Mouse (Mus musculus): ENCODE measurements around the gene Shc3. TPM values are rescaled to one million over a fixed set of nuclear protein-coding genes. Genes with fewer than 3 reads are reported as not detected.

Shc3 gene
- polyA plus RNA-seq, 1 experiment from 2014 or later = 4.4 TPM

GRCm38 (mm10) chr13:51603894-51604244 is 34.6 kb upstream of the Shc3 start:
- peak; percentile 76 for ATAC-seq
- Histone ChIP-seq H3K4me3 (ENCODE audit: low read length) (peak overlapping the region; percentile 33; the same call in 1 of the 2 replicates), H3K27me3 (replicated peaks; ENCODE audit: control insufficient read depth, insufficient read depth, low read length) (no peaks in the 10 kb centered on the region), H3K9me3 (ENCODE audit: control insufficient read depth, low read length) (no peaks in the 10 kb centered on the region), H3K36me3 (ENCODE audit: control insufficient read depth, insufficient read depth, low read length) (no peaks in the 10 kb centered on the region), H3K9ac (ENCODE audit: low read depth, low read length) (no peak overlapping the region; the same call in 1 of the 2 replicates), H3K27ac (ENCODE audit: low read depth, low read length) (peak overlapping the region; percentile 64), H3K4me2 (ENCODE audit: low read length) (peak overlapping the region; percentile 63), H3K4me1 (ENCODE audit: control insufficient read depth, insufficient read depth, low read depth, low read length) (peaks cover 11% of the 10 kb centered on the region)
- 32% methylated on average over 4 of the region's 4 CpGs for WGBS

GRCm38 (mm10) chr13:51603221-51603893 is 34.1 kb upstream of the Shc3 start:
- Histone ChIP-seq H3K36me3 (ENCODE audit: control insufficient read depth, insufficient read depth, low read length) (no peaks in the 10 kb centered on the region), H3K27me3 (replicated peaks; ENCODE audit: control insufficient read depth, insufficient read depth, low read length) (no peaks in the 10 kb centered on the region), H3K4me1 (ENCODE audit: control insufficient read depth, insufficient read depth, low read depth, low read length) (peaks cover 11% of the 10 kb centered on the region), H3K9me3 (ENCODE audit: control insufficient read depth, low read length) (no peaks in the 10 kb centered on the region), H3K9ac (ENCODE audit: low read depth, low read length) (peak overlapping the region; percentile 44), H3K27ac (ENCODE audit: low read depth, low read length) (peak overlapping the region; percentile 64), H3K4me3 (ENCODE audit: low read length) (peak overlapping the region; percentile 33), H3K4me2 (ENCODE audit: low read length) (peak overlapping the region; percentile 63)
- 14% methylated on average over 16 of the region's 16 CpGs for WGBS
- peak; percentile 85 for ATAC-seq

GRCm38 (mm10) chr13:51602764-51603163 is 33.5 kb upstream of the Shc3 start:
- no peaks in the 10 kb centered on the region for H3K9me3 ChIP-seq (ENCODE audit: control insufficient read depth, low read length)
- peak overlapping the region; percentile 63 for H3K4me2 ChIP-seq (ENCODE audit: low read length)
- H3K27ac ChIP-seq (ENCODE audit: low read depth, low read length) = no peak overlapping the region
- no peaks in the 10 kb centered on the region for H3K36me3 ChIP-seq (ENCODE audit: control insufficient read depth, insufficient read depth, low read length)
- H3K4me1 ChIP-seq (ENCODE audit: control insufficient read depth, insufficient read depth, low read depth, low read length) = peaks cover 11% of the 10 kb centered on the region
- no peak overlapping the region for H3K4me3 ChIP-seq (ENCODE audit: low read length)
- H3K9ac ChIP-seq (ENCODE audit: low read depth, low read length) = no peak overlapping the region
- WGBS = 61% methylated on average over 8 of the region's 8 CpGs
- peak; percentile 12; the same call in 1 of the 2 replicates for ATAC-seq
- H3K27me3 ChIP-seq (replicated peaks; ENCODE audit: control insufficient read depth, insufficient read depth, low read length) = no peaks in the 10 kb centered on the region

- WGBS = 92% methylated on average over 8 of the region's 8 CpGs
- no peak for ATAC-seq
- Histone ChIP-seq H3K4me2 (ENCODE audit: low read length) (no peak overlapping the region), H3K4me3 (ENCODE audit: low read length) (no peak overlapping the region), H3K36me3 (ENCODE audit: control insufficient read depth, insufficient read depth, low read length) (no peaks in the 10 kb centered on the region), H3K4me1 (ENCODE audit: control insufficient read depth, insufficient read depth, low read depth, low read length) (peaks cover 11% of the 10 kb centered on the region), H3K9me3 (ENCODE audit: control insufficient read depth, low read length) (no peaks in the 10 kb centered on the region), H3K27ac (ENCODE audit: low read depth, low read length) (no peak overlapping the region), H3K27me3 (replicated peaks; ENCODE audit: control insufficient read depth, insufficient read depth, low read length) (no peaks in the 10 kb centered on the region), H3K9ac (ENCODE audit: low read depth, low read length) (no peak overlapping the region)
These were observed 30.9 kb upstream of the Shc3 start for GRCm38 (mm10) chr13:51600169-51600568.

- Histone ChIP-seq H3K27me3 (replicated peaks; ENCODE audit: control insufficient read depth, insufficient read depth, low read length) (no peaks in the 10 kb centered on the region), H3K4me1 (ENCODE audit: control insufficient read depth, insufficient read depth, low read depth, low read length) (peaks cover 4% of the 10 kb centered on the region), H3K4me3 (ENCODE audit: low read length) (no peak overlapping the region), H3K36me3 (ENCODE audit: control insufficient read depth, insufficient read depth, low read length) (no peaks in the 10 kb centered on the region), H3K27ac (ENCODE audit: low read depth, low read length) (no peak overlapping the region), H3K9ac (ENCODE audit: low read depth, low read length) (no peak overlapping the region), H3K9me3 (ENCODE audit: control insufficient read depth, low read length) (no peaks in the 10 kb centered on the region), H3K4me2 (ENCODE audit: low read length) (no peak overlapping the region)
- 70% methylated on average over 2 of the region's 2 CpGs for WGBS
- no peak for ATAC-seq
These were observed 28.8 kb upstream of the Shc3 start for GRCm38 (mm10) chr13:51598063-51598462.

- H3K4me2 ChIP-seq (ENCODE audit: low read length) = peak overlapping the region; percentile 90
- H3K9ac ChIP-seq (ENCODE audit: low read depth, low read length) = no peak overlapping the region
- H3K27ac ChIP-seq (ENCODE audit: low read depth, low read length) = no peak overlapping the region
- no peaks in the 10 kb centered on the region for H3K36me3 ChIP-seq (ENCODE audit: control insufficient read depth, insufficient read depth, low read length)
- no peaks in the 10 kb centered on the region for H3K27me3 ChIP-seq (replicated peaks; ENCODE audit: control insufficient read depth, insufficient read depth, low read length)
- 25% methylated on average over 11 of the region's 11 CpGs for WGBS
- no peaks in the 10 kb centered on the region; the same call in 1 of the 2 replicates for H3K4me1 ChIP-seq (ENCODE audit: control insufficient read depth, insufficient read depth, low read depth, low read length)
- H3K4me3 ChIP-seq (ENCODE audit: low read length) = peak overlapping the region; percentile 49
- ATAC-seq = 0 out of 2 replicates have a peak, but pooled peaks have one; percentile 15
- no peaks in the 10 kb centered on the region for H3K9me3 ChIP-seq (ENCODE audit: control insufficient read depth, low read length)
These were observed 26.2 kb upstream of the Shc3 start for GRCm38 (mm10) chr13:51595404-51595803.

GRCm38 (mm10) chr13:51594656-51595311 is 25.6 kb upstream of the Shc3 start:
- peak; percentile 83 for ATAC-seq
- H3K9ac ChIP-seq (ENCODE audit: low read depth, low read length) = peak overlapping the region; percentile 65
- no peaks in the 10 kb centered on the region; the same call in 1 of the 2 replicates for H3K4me1 ChIP-seq (ENCODE audit: control insufficient read depth, insufficient read depth, low read depth, low read length)
- no peaks in the 10 kb centered on the region for H3K36me3 ChIP-seq (ENCODE audit: control insufficient read depth, insufficient read depth, low read length)
- H3K4me3 ChIP-seq (ENCODE audit: low read length) = peak overlapping the region; percentile 49
- under 1% methylated on average over 36 of the region's 36 CpGs for WGBS
- H3K27me3 ChIP-seq (replicated peaks; ENCODE audit: control insufficient read depth, insufficient read depth, low read length) = no peaks in the 10 kb centered on the region
- peak overlapping the region; percentile 90 for H3K4me2 ChIP-seq (ENCODE audit: low read length)
- H3K27ac ChIP-seq (ENCODE audit: low read depth, low read length) = no peak overlapping the region
- H3K9me3 ChIP-seq (ENCODE audit: control insufficient read depth, low read length) = no peaks in the 10 kb centered on the region

- Histone ChIP-seq H3K4me2 (ENCODE audit: low read length) (no peak overlapping the region), H3K27ac (ENCODE audit: low read depth, low read length) (no peak overlapping the region), H3K9me3 (ENCODE audit: control insufficient read depth, low read length) (0 out of 2 replicates have a peak, but pooled peaks cover 2% of the 10 kb centered on the region), H3K4me3 (ENCODE audit: low read length) (no peak overlapping the region), H3K27me3 (replicated peaks; ENCODE audit: control insufficient read depth, insufficient read depth, low read length) (no peaks in the 10 kb centered on the region), H3K4me1 (ENCODE audit: control insufficient read depth, insufficient read depth, low read depth, low read length) (no peaks in the 10 kb centered on the region), H3K9ac (ENCODE audit: low read depth, low read length) (no peak overlapping the region), H3K36me3 (ENCODE audit: control insufficient read depth, insufficient read depth, low read length) (no peaks in the 10 kb centered on the region)
- 67% methylated on average over 4 of the region's 4 CpGs for WGBS
- no peak for ATAC-seq
These were observed 18.8 kb upstream of the Shc3 start for GRCm38 (mm10) chr13:51588005-51588404.

- Histone ChIP-seq H3K27ac (ENCODE audit: low read depth, low read length) (no peak overlapping the region), H3K36me3 (ENCODE audit: control insufficient read depth, insufficient read depth, low read length) (no peaks in the 10 kb centered on the region), H3K9ac (ENCODE audit: low read depth, low read length) (no peak overlapping the region), H3K27me3 (replicated peaks; ENCODE audit: control insufficient read depth, insufficient read depth, low read length) (no peaks in the 10 kb centered on the region), H3K4me1 (ENCODE audit: control insufficient read depth, insufficient read depth, low read depth, low read length) (peaks cover 15% of the 10 kb centered on the region), H3K4me3 (ENCODE audit: low read length) (no peak overlapping the region), H3K9me3 (ENCODE audit: control insufficient read depth, low read length) (0 out of 2 replicates have a peak, but pooled peaks cover 2% of the 10 kb centered on the region), H3K4me2 (ENCODE audit: low read length) (no peak overlapping the region)
- no peak for ATAC-seq
- WGBS = 77% methylated on average over 2 of the region's 2 CpGs
These were observed 13.0 kb upstream of the Shc3 start for GRCm38 (mm10) chr13:51582204-51582603.

Data from hindbrain, embryonic 16.5 days (tissue).